Mouse (Mus musculus): ENCODE data around the gene Cep170.

DNA sequence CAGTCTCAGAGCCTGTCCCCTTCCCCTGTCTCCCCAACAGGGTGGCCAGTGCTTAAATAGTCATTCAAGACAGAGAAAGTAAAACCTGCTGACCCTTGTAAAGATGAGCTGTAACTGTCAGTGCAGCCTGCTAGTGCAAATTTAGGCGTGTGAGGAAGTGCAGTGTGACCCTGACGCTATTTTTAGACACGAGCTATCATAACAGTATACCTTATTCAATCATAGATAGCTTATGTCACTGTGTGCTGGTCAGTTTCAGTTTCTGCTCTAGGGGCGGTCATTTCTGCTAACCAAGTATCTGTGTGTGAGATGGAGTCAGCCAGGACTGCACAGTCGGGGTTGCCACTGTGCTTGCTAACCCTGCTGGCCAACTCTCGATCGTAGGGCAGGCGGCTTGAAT, 10.0 kb upstream of the Cep170 start:
- TF ChIP-seq CTCF (IDR thresholded peaks at IDR 0.05; ENCODE audit: control insufficient read depth, insufficient read depth, insufficient replicate concordance, low read depth, low read length) = no peak
- TF ChIP-seq POLR2A (IDR thresholded peaks at IDR 0.05; ENCODE audit: control insufficient read depth, low read depth, low read length) = no peak

Data from testis, adult 2 months (tissue).